Mouse (Mus musculus): ENCODE results near the gene 4933427D14Rik. TPM values are rescaled to one million over a fixed set of nuclear protein-coding genes. Genes with fewer than 3 reads are reported as not detected.

4933427D14Rik gene
- total RNA-seq, 1 experiment = 8.3 TPM

- Histone ChIP-seq H3K4me3 (ENCODE audit: insufficient read depth in 1 of 2, low read depth in 1 of 2, low read length in 2 of 2, poor library complexity in 1 of 2, severe bottlenecking in 1 of 2) (peak overlapping the region; percentile 80 to 94), H3K9me3 (ENCODE audit: control insufficient read depth, insufficient read depth, low read depth, low read length) (no peaks in the 10 kb centered on the region), H3K36me3 (ENCODE audit: control insufficient read depth, insufficient read depth, low read length, poor library complexity, severe bottlenecking) (peaks cover 7% of the 10 kb centered on the region), H3K4me1 (ENCODE audit: control insufficient read depth in 2 of 2, insufficient read depth in 2 of 2, low read length in 2 of 2, poor library complexity in 1 of 2) (no peaks in the 10 kb centered on the region), H3K9ac (ENCODE audit: insufficient read depth, low read depth, low read length, poor library complexity, severe bottlenecking) (peak overlapping the region; percentile 90), H3K27ac (ENCODE audit: insufficient read depth, low read depth, low read length, poor library complexity, severe bottlenecking) (peak overlapping the region; percentile 26; the same call in 1 of the 2 replicates)
- in situ Hi-C loops (cut with MboI; ENCODE audit: low sequenced_read_pairs in 2 of 2, unreplicated experiment in 2 of 2) = loop anchor here (5.0 to 25.0 kb wide), 3 partner anchors 123 to 223 kb away; partner anchors contain the start of genes Ggt6 (in 1 of the 2) and Mybbp1a (in 1 of the 2)
- peak; percentile 93 for DNase-seq (ENCODE audit: low read depth, low spot score)
- no peak for TF ChIP-seq HCFC1 (IDR thresholded peaks at IDR 0.05; ENCODE audit: borderline replicate concordance, insufficient read depth, low read length)
- no peak for TF ChIP-seq ZC3H11A (IDR thresholded peaks at IDR 0.05; ENCODE audit: borderline replicate concordance, low read depth, low read length)
- no peak for TF ChIP-seq ZNF384 (IDR thresholded peaks at IDR 0.05; ENCODE audit: low read depth, low read length)
These were observed 7.5 kb upstream of the 4933427D14Rik start for GRCm38 (mm10) chr11:72214591-72215409.

DNA sequence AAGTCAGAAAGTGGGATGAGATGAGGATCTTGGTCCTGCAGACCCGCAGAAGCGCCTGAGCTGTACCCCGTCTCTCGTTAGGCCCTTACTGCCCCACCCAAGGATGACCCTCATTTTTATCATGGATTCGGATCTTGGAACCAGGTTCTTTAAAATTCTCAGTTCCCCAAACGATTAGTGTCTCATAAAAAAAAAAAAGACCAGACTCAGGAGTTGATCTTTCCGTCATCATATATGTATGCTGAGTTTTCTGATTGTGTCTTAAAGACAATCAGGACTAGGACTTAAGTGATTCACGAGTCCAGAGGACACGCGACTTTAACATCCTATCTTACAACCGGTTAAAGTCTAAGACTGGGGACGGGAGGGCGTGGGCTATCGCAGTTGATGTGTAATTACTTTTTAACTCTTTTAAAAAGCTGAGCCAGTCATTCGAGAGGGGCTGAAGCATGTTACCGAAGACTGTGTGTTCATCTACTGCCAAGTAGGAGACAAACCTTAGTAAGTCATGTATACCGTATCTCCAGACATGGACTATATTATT is 647 bp upstream of the 4933427D14Rik start:
- peak overlapping the region; percentile 96 for H3K9ac ChIP-seq (ENCODE audit: insufficient read depth, low read depth, low read length, poor library complexity, severe bottlenecking)
- peaks cover 7% of the 10 kb centered on the region for H3K36me3 ChIP-seq (ENCODE audit: control insufficient read depth, insufficient read depth, low read length, poor library complexity, severe bottlenecking)
- DNase-seq (ENCODE audit: low read depth, low spot score) = no peak
- TF ChIP-seq HCFC1 (IDR thresholded peaks at IDR 0.05; ENCODE audit: borderline replicate concordance, insufficient read depth, low read length) = no peak
- no peak for TF ChIP-seq ZC3H11A (IDR thresholded peaks at IDR 0.05; ENCODE audit: borderline replicate concordance, low read depth, low read length)
- TF ChIP-seq CHD2 (IDR thresholded peaks at IDR 0.05; ENCODE audit: low read depth, low read length) = no peak
- TF ChIP-seq MAFK (IDR thresholded peaks at IDR 0.05; ENCODE audit: insufficient read depth, low read depth, low read length) = no peak
- TF ChIP-seq ZNF384 (IDR thresholded peaks at IDR 0.05; ENCODE audit: low read depth, low read length) = no peak
- peak overlapping the region; percentile 87 to 98 for H3K4me3 ChIP-seq (ENCODE audit: insufficient read depth in 1 of 2, low read depth in 1 of 2, low read length in 2 of 2, poor library complexity in 1 of 2, severe bottlenecking in 1 of 2)
- in situ Hi-C loops (cut with MboI; ENCODE audit: low sequenced_read_pairs in 2 of 2, unreplicated experiment in 2 of 2) = loop anchor here in 1 of 2 experiments (25.0 kb wide), 1 partner anchor 229 kb away; the partner anchor contains the start of genes Ggt6 and Mybbp1a
- peaks cover 0 to 9% of the 10 kb centered on the region in 2 experiments; a peak in 2 of 4 replicates for H3K4me1 ChIP-seq (ENCODE audit: control insufficient read depth in 2 of 2, insufficient read depth in 2 of 2, low read length in 2 of 2, poor library complexity in 1 of 2)
- no peaks in the 10 kb centered on the region for H3K9me3 ChIP-seq (ENCODE audit: control insufficient read depth, insufficient read depth, low read depth, low read length)
- no peak overlapping the region; the same call in 1 of the 2 replicates for H3K27ac ChIP-seq (ENCODE audit: insufficient read depth, low read depth, low read length, poor library complexity, severe bottlenecking)

DNA sequence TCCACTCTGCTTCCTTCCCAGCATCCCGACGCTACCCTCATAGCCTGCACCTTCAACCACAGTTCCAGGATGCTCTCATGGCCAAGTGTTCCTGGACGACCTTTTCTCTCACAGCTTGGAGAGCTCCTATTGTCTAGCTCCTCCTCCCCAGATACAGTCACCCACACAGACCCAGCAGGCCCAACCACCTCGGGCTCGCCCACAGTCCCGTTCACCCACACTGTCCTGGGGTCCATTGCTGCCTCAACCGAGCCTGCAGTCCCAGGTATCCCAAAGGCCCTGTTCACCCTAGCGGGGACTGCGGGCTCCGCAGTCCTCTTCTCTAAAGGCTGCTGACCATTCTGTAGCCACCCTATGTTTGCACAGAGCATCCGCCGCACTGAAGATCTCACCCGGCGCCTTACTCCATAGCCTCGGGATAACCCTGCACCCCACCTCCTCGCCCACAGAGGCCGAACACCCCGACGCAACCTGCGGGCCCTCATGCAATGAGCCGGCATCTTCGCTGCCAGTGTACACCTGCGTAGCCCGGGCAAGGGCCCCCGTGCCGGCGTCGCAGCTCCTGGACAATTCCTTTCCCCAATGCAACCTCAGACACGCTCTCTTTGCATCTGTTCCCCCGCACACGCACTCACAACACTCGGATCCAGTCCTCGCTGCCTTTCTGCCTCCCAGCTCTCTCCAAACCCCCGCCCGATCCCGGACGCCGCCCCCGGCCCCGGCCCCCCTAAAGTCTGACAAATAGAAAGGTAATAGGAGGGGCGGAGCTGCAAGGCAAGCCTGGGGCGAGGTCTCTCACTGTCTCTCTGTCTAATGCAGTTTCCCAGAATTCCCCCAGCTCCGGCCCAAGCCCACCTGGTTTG is 687 bp downstream of the 4933427D14Rik start, which contains the start of gene Gm43951:
Gene Gm43951, minus strand, starts transcription at position 500 of the 863 bp plus-strand sequence.
- peaks cover 0 to 9% of the 10 kb centered on the region in 2 experiments; a peak in 2 of 4 replicates for H3K4me1 ChIP-seq (ENCODE audit: control insufficient read depth in 2 of 2, insufficient read depth in 2 of 2, low read length in 2 of 2, poor library complexity in 1 of 2)
- H3K4me3 ChIP-seq (ENCODE audit: insufficient read depth in 1 of 2, low read depth in 1 of 2, low read length in 2 of 2, poor library complexity in 1 of 2, severe bottlenecking in 1 of 2) = peak within 1 kb of the TSS; percentile 87 to 98
- in situ Hi-C loops (cut with MboI; ENCODE audit: low sequenced_read_pairs in 2 of 2, unreplicated experiment in 2 of 2) = loop anchor here in 1 of 2 experiments (25.0 kb wide), 1 partner anchor 231 kb away; the partner anchor contains the start of genes Ggt6 and Mybbp1a
- H3K9me3 ChIP-seq (ENCODE audit: control insufficient read depth, insufficient read depth, low read depth, low read length) = no peaks in the 10 kb centered on the region
- DNase-seq (ENCODE audit: low read depth, low spot score) = no peak
- peak within 1 kb of the TSS; percentile 96 for H3K9ac ChIP-seq (ENCODE audit: insufficient read depth, low read depth, low read length, poor library complexity, severe bottlenecking)
- TF ChIP-seq CHD2 (IDR thresholded peaks at IDR 0.05; ENCODE audit: low read depth, low read length) (no peak), MAFK (IDR thresholded peaks at IDR 0.05; ENCODE audit: insufficient read depth, low read depth, low read length) (no peak), ZNF384 (IDR thresholded peaks at IDR 0.05; ENCODE audit: low read depth, low read length) (no peak), ZC3H11A (IDR thresholded peaks at IDR 0.05; ENCODE audit: borderline replicate concordance, low read depth, low read length) (no peak), HCFC1 (IDR thresholded peaks at IDR 0.05; ENCODE audit: borderline replicate concordance, insufficient read depth, low read length) (no peak)
- H3K36me3 ChIP-seq (ENCODE audit: control insufficient read depth, insufficient read depth, low read length, poor library complexity, severe bottlenecking) = peaks cover 5% of the 10 kb centered on the region
- H3K27ac ChIP-seq (ENCODE audit: insufficient read depth, low read depth, low read length, poor library complexity, severe bottlenecking) = peak within 1 kb of the TSS; percentile 79

GRCm38 (mm10) chr11:72205256-72205655 is 2.0 kb downstream of the 4933427D14Rik start:
- DNase-seq (ENCODE audit: low read depth, low spot score) = no peak
- in situ Hi-C loops (cut with MboI; ENCODE audit: low sequenced_read_pairs in 2 of 2, unreplicated experiment in 2 of 2) = loop anchor here in 1 of 2 experiments (25.0 kb wide), 1 partner anchor 232 kb away; the partner anchor contains the start of genes Ggt6 and Mybbp1a
- no peaks in the 10 kb centered on the region for H3K9me3 ChIP-seq (ENCODE audit: control insufficient read depth, insufficient read depth, low read depth, low read length)
- H3K36me3 ChIP-seq (ENCODE audit: control insufficient read depth, insufficient read depth, low read length, poor library complexity, severe bottlenecking) = peaks cover 3% of the 10 kb centered on the region; the same call in 1 of the 2 replicates
- H3K27ac ChIP-seq (ENCODE audit: insufficient read depth, low read depth, low read length, poor library complexity, severe bottlenecking) = no peak overlapping the region
- H3K4me1 ChIP-seq (ENCODE audit: control insufficient read depth in 2 of 2, insufficient read depth in 2 of 2, low read length in 2 of 2, poor library complexity in 1 of 2) = peaks cover 0 to 9% of the 10 kb centered on the region in 2 experiments; a peak in 2 of 4 replicates
- H3K4me3 ChIP-seq (ENCODE audit: insufficient read depth in 1 of 2, low read depth in 1 of 2, low read length in 2 of 2, poor library complexity in 1 of 2, severe bottlenecking in 1 of 2) = no peak overlapping the region
- TF ChIP-seq CHD2 (IDR thresholded peaks at IDR 0.05; ENCODE audit: low read depth, low read length) = no peak
- no peak for TF ChIP-seq MAFK (IDR thresholded peaks at IDR 0.05; ENCODE audit: insufficient read depth, low read depth, low read length)
- no peak for TF ChIP-seq ZNF384 (IDR thresholded peaks at IDR 0.05; ENCODE audit: low read depth, low read length)
- no peak for TF ChIP-seq HCFC1 (IDR thresholded peaks at IDR 0.05; ENCODE audit: borderline replicate concordance, insufficient read depth, low read length)
- TF ChIP-seq ZC3H11A (IDR thresholded peaks at IDR 0.05; ENCODE audit: borderline replicate concordance, low read depth, low read length) = no peak
- H3K9ac ChIP-seq (ENCODE audit: insufficient read depth, low read depth, low read length, poor library complexity, severe bottlenecking) = no peak overlapping the region

Measured in ES-E14 (cell line).